Mouse (Mus musculus): ENCODE data around the gene Rhbdl3. TPM values are rescaled to one million over a fixed set of nuclear protein-coding genes. Genes with fewer than 3 reads are reported as not detected.
"Not testable (repeated sequence)": the region's sequence is repeated elsewhere in the genome, so short reads cannot be mapped to it uniquely, and the experiment has no call there.

The Rhbdl3 gene
- polyA plus RNA-seq, 1 experiment from 2014 or later = 10.9 TPM

GRCm38 (mm10) chr11:80354832-80355231 lies 54.1 kb downstream of the Rhbdl3 start:
- Histone ChIP-seq H3K4me2 (ENCODE audit: low read length) (no peak overlapping the region), H3K4me3 (ENCODE audit: low read depth, low read length) (no peak overlapping the region), H3K27ac (ENCODE audit: low read depth, low read length) (no peak overlapping the region), H3K9ac (ENCODE audit: low read length) (no peak overlapping the region), H3K27me3 (replicated peaks; ENCODE audit: control insufficient read depth, insufficient read depth, low read length) (no peaks in the 10 kb centered on the region), H3K4me1 (ENCODE audit: control insufficient read depth, insufficient read depth, low read length) (no peaks in the 10 kb centered on the region), H3K9me3 (replicated peaks; ENCODE audit: control insufficient read depth, low read length) (no peaks in the 10 kb centered on the region), H3K36me3 (ENCODE audit: control insufficient read depth, insufficient read depth, low read length) (peaks cover 12% of the 10 kb centered on the region; the same call in 1 of the 2 replicates)
- WGBS = 52% methylated on average over 4 of the region's 4 CpGs
- ATAC-seq (no peak), DNase-seq (ENCODE audit: low spot score) (peak; percentile 27)

DNA sequence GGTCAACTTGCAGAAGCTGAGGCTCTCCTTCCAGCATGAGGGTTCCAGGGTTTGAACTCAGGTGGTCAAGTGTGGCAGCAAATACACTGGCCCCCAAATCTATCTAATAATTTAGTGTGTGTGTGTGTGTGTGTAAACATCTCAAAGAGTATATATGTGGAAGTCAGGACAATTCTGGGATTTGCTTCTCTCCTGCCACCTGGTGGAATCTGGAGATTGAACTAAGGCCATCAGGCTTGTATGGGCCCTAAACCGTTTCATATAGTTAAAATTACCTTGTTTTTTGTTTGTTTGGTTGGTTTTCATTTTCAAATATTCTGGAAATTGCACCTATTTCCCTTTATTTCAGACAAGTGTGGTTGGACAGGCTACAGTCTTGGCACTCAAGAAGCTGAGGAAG lies 68.2 kb downstream of the Rhbdl3 start:
- H3K36me3 ChIP-seq (ENCODE audit: control insufficient read depth, insufficient read depth, low read length) = peaks cover 52% of the 10 kb centered on the region

DNA sequence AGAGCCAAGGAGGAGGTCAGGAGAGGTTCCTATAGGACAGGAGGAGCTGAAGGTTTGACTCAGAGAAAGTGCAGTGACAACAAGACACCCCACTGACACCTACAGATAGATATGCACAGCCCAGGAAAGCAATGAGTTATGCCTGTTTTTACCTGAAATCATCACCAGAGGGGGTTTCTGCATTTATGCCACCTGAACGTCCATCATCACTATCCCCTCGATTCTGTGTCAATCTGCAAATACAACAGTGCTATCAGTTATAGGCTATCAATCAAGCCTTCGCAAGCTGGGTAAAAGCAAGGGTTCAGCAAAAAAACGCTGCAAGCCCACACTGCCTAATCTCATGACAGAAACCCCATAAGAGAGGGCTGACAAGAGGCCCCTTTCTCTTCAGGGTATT lies 75.9 kb downstream of the Rhbdl3 start:
- H3K27me3 ChIP-seq (replicated peaks; ENCODE audit: control insufficient read depth, insufficient read depth, low read length) = no peaks in the 10 kb centered on the region
- H3K4me3 ChIP-seq (ENCODE audit: low read depth, low read length) = no peak overlapping the region
- WGBS = 69% methylated on average over 4 of the region's 4 CpGs
- no peak for ATAC-seq
- DNase-seq (ENCODE audit: low spot score) = no peak
- H3K27ac ChIP-seq (ENCODE audit: low read depth, low read length) = no peak overlapping the region
- peaks cover 5% of the 10 kb centered on the region; the same call in 1 of the 2 replicates for H3K4me1 ChIP-seq (ENCODE audit: control insufficient read depth, insufficient read depth, low read length)
- no peak overlapping the region for H3K9ac ChIP-seq (ENCODE audit: low read length)
- peaks cover 16% of the 10 kb centered on the region for H3K36me3 ChIP-seq (ENCODE audit: control insufficient read depth, insufficient read depth, low read length)
- H3K4me2 ChIP-seq (ENCODE audit: low read length) = peak overlapping the region; percentile 63; the same call in 1 of the 2 replicates
- H3K9me3 ChIP-seq (replicated peaks; ENCODE audit: control insufficient read depth, low read length) = no peaks in the 10 kb centered on the region

More for the DNA sequence above, 68.2 kb downstream of the Rhbdl3 start:
- DNase-seq (ENCODE audit: low spot score) = no peak
- H3K4me1 ChIP-seq (ENCODE audit: control insufficient read depth, insufficient read depth, low read length) = no peaks in the 10 kb centered on the region
- H3K27ac ChIP-seq (ENCODE audit: low read depth, low read length) = no peak overlapping the region
- WGBS = 91% methylated on average over 1 of the region's 1 CpGs
- H3K27me3 ChIP-seq (replicated peaks; ENCODE audit: control insufficient read depth, insufficient read depth, low read length) = no peaks in the 10 kb centered on the region
- no peak overlapping the region for H3K4me2 ChIP-seq (ENCODE audit: low read length)
- ATAC-seq = no peak
- H3K4me3 ChIP-seq (ENCODE audit: low read depth, low read length) = no peak overlapping the region
- no peak overlapping the region for H3K9ac ChIP-seq (ENCODE audit: low read length)
- H3K9me3 ChIP-seq (replicated peaks; ENCODE audit: control insufficient read depth, low read length) = no peaks in the 10 kb centered on the region

- H3K36me3 ChIP-seq (ENCODE audit: control insufficient read depth, insufficient read depth, low read length) = peaks cover 15% of the 10 kb centered on the region
- H3K9ac ChIP-seq (ENCODE audit: low read length) = peak within 1 kb of the TSS; percentile 99
- H3K27me3 ChIP-seq (replicated peaks; ENCODE audit: control insufficient read depth, insufficient read depth, low read length) = no peaks in the 10 kb centered on the region
- peaks cover 11% of the 10 kb centered on the region for H3K4me1 ChIP-seq (ENCODE audit: control insufficient read depth, insufficient read depth, low read length)
- peak within 1 kb of the TSS; percentile 96 for H3K27ac ChIP-seq (ENCODE audit: low read depth, low read length)
- ATAC-seq = peak; percentile 88
- peak within 1 kb of the TSS; percentile 63 for H3K4me2 ChIP-seq (ENCODE audit: low read length)
- no peaks in the 10 kb centered on the region for H3K9me3 ChIP-seq (replicated peaks; ENCODE audit: control insufficient read depth, low read length)
- peak; percentile 88 for DNase-seq (ENCODE audit: low spot score)
- 3% methylated on average over 34 of the region's 43 CpGs for WGBS
- H3K4me3 ChIP-seq (ENCODE audit: low read depth, low read length) = peak within 1 kb of the TSS; percentile 80
Observed at GRCm38 (mm10) chr11:80377712-80378451, 77.2 kb downstream of the Rhbdl3 start, which contains the start of gene 5730455P16Rik. TSS of gene 5730455P16Rik (minus strand) at chr11:80378034.

DNA sequence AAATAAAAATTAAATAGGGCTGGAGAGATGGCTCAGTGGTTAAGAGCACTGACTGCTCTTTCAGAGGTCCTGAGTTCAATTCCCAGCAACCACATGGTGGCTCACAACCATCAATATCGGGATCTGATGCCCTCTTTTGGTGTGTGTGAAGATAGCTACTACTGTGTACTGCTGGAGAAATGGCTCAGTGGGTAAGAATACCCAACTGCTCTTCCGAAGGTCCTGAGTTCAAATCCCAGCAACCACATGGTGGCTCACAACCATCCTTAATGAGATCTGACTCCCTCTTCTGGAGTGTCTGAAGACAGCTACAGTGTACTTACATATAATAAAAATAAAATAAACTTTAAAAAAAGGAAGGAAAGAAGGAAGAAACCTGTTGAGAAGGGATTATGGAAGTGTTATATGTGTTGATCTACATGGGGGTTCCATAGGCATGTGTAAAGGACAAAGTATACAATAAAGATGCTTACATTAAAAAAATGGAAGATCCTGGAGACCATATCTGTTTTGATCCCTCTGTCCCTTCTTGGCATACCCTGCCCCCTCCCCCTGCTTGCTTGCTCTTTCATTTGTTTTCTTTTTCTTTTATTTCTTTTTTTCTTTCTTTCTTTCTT lies 77.8 kb downstream of the Rhbdl3 start:
- not testable (repeated sequence) for ATAC-seq; H3K9me3 ChIP-seq (replicated peaks; ENCODE audit: control insufficient read depth, low read length); H3K36me3 ChIP-seq (ENCODE audit: control insufficient read depth, insufficient read depth, low read length); DNase-seq (ENCODE audit: low spot score); H3K27me3 ChIP-seq (replicated peaks; ENCODE audit: control insufficient read depth, insufficient read depth, low read length)
- peak overlapping the region; percentile 63 for H3K4me2 ChIP-seq (ENCODE audit: low read length)
- WGBS = 59% methylated on average over 2 of the region's 2 CpGs
- peak overlapping the region; percentile 96; the same call in 1 of the 2 replicates for H3K27ac ChIP-seq (ENCODE audit: low read depth, low read length)
- H3K4me1 ChIP-seq (ENCODE audit: control insufficient read depth, insufficient read depth, low read length) = peaks cover 11% of the 10 kb centered on the region
- H3K9ac ChIP-seq (ENCODE audit: low read length) = peak overlapping the region; percentile 99; the same call in 1 of the 2 replicates
- peak overlapping the region; percentile 80; the same call in 1 of the 2 replicates for H3K4me3 ChIP-seq (ENCODE audit: low read depth, low read length)

DNA sequence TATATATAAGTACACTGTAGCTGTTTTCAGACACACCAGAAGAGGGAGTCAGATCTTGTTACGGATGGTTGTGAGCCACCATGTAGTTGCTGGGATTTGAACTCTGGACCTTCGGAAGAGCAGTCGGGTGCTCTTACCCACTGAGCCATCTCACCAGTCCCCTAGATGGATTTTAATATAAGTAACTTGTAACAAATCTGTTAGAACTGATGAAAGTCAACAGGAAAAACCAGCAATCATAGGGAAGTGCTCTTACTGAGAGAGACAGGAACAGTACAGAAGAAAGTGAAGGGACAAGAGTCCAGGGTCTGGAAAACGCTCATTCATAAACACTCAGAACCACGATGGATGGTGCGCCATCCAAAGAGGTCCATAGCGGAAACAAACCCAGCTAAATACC lies 78.5 kb downstream of the Rhbdl3 start:
- not testable (repeated sequence) for H3K9me3 ChIP-seq (replicated peaks; ENCODE audit: control insufficient read depth, low read length); ATAC-seq; H3K4me3 ChIP-seq (ENCODE audit: low read depth, low read length); H3K4me2 ChIP-seq (ENCODE audit: low read length); H3K27me3 ChIP-seq (replicated peaks; ENCODE audit: control insufficient read depth, insufficient read depth, low read length); H3K27ac ChIP-seq (ENCODE audit: low read depth, low read length); H3K9ac ChIP-seq (ENCODE audit: low read length); DNase-seq (ENCODE audit: low spot score); H3K36me3 ChIP-seq (ENCODE audit: control insufficient read depth, insufficient read depth, low read length)
- 95% methylated on average over 7 of the region's 7 CpGs for WGBS
- peaks cover 11% of the 10 kb centered on the region for H3K4me1 ChIP-seq (ENCODE audit: control insufficient read depth, insufficient read depth, low read length)

- H3K4me3 ChIP-seq (ENCODE audit: low read depth, low read length) = peak overlapping the region; percentile 77
- H3K9me3 ChIP-seq (replicated peaks; ENCODE audit: control insufficient read depth, low read length) = no peaks in the 10 kb centered on the region
- H3K4me2 ChIP-seq (ENCODE audit: low read length) = peak overlapping the region; percentile 88
- peak; percentile 24 for ATAC-seq
- peaks cover 24% of the 10 kb centered on the region for H3K4me1 ChIP-seq (ENCODE audit: control insufficient read depth, insufficient read depth, low read length)
- H3K9ac ChIP-seq (ENCODE audit: low read length) = peak overlapping the region; percentile 97
- H3K27me3 ChIP-seq (replicated peaks; ENCODE audit: control insufficient read depth, insufficient read depth, low read length) = no peaks in the 10 kb centered on the region
- H3K36me3 ChIP-seq (ENCODE audit: control insufficient read depth, insufficient read depth, low read length) = peaks cover 14% of the 10 kb centered on the region
- H3K27ac ChIP-seq (ENCODE audit: low read depth, low read length) = peak overlapping the region; percentile 81
- DNase-seq (ENCODE audit: low spot score) = peak; percentile 44
- WGBS = 10% methylated on average over 12 of the region's 12 CpGs
Observed at GRCm38 (mm10) chr11:80382626-80383018, 81.9 kb downstream of the Rhbdl3 start.

DNA sequence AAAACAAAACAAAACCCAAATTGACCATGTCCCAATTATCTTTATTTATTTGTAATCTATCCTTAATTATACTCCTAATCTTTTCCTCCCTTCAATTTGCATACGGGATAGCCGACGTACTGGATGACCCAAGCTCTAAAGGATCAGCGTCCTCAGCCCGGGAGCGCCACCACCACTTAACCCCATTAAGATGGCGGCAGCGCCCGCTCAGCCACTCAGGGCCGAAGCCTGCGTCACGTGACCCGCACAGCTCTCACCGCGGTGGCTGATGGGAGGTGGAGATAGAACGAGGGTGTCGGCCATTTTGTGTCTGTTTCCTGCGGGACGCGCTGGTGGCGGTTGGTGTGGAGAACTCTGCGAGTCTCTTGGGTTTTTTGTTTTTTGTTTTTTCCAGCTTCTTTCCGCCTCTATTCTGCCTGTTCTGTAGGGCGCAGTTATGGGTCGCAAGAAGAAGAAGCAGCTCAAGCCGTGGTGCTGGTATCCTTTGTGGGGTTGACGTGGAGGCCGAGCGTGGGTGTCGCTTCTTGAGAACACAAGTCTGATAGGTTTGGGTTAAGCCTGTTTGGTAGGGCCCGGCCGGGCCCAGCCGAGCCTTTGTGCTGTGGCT lies 82.4 kb downstream of the Rhbdl3 start, which contains the start of gene Zfp207:
Gene Zfp207 (plus strand): TSS at position 261 of the 607 bp plus-strand sequence.
- peak within 1 kb of the TSS; percentile 81 for H3K27ac ChIP-seq (ENCODE audit: low read depth, low read length)
- under 1% methylated on average over 33 of the region's 33 CpGs for WGBS
- H3K36me3 ChIP-seq (ENCODE audit: control insufficient read depth, insufficient read depth, low read length) = peaks cover 19% of the 10 kb centered on the region
- peak; percentile 99 for DNase-seq (ENCODE audit: low spot score)
- peak; percentile 96 for ATAC-seq
- peak within 1 kb of the TSS; percentile 97 for H3K9ac ChIP-seq (ENCODE audit: low read length)
- no peaks in the 10 kb centered on the region for H3K9me3 ChIP-seq (replicated peaks; ENCODE audit: control insufficient read depth, low read length)
- peak within 1 kb of the TSS; percentile 77 for H3K4me3 ChIP-seq (ENCODE audit: low read depth, low read length)
- H3K4me2 ChIP-seq (ENCODE audit: low read length) = peak within 1 kb of the TSS; percentile 88
- peaks cover 24% of the 10 kb centered on the region for H3K4me1 ChIP-seq (ENCODE audit: control insufficient read depth, insufficient read depth, low read length)
- no peaks in the 10 kb centered on the region for H3K27me3 ChIP-seq (replicated peaks; ENCODE audit: control insufficient read depth, insufficient read depth, low read length)
